Mouse (Mus musculus): Measurements from ENCODE around the gene Plekhm3.

GRCm38 (mm10) chr1:64906226-64906625 is 50.4 kb downstream of the Plekhm3 start:
- TF ChIP-seq POLR2A (IDR thresholded peaks at IDR 0.05; ENCODE audit: control insufficient read depth, low read depth, low read length) = no peak
- no peak for TF ChIP-seq CTCF (IDR thresholded peaks at IDR 0.05; ENCODE audit: control insufficient read depth, insufficient read depth, insufficient replicate concordance, low read depth, low read length)

Measured in testis, adult 2 months (tissue).